Mouse (Mus musculus): ENCODE results near the gene Mettl18.

GRCm38 (mm10) chr1:163964008-163964689 lies 30.5 kb upstream of the Mettl18 start:
- TF ChIP-seq CTCF (IDR thresholded peaks at IDR 0.05; ENCODE audit: insufficient read depth, low read length): no peak
- TF ChIP-seq POLR2A (IDR thresholded peaks at IDR 0.05; ENCODE audit: borderline replicate concordance, extremely low read depth, low read depth, low read length): no peak
